Mouse (Mus musculus): ENCODE data around the gene Fam160a1.

- TF ChIP-seq CTCF (IDR thresholded peaks at IDR 0.05; ENCODE audit: low read depth) (no peak), EP300 (optimal IDR thresholded peaks at IDR 0.05) (no peak)
These were observed 136.0 kb downstream of the Fam160a1 start for GRCm38 (mm10) chr3:85681136-85681535.
